Mouse (Mus musculus): ENCODE measurements around the gene H2afj.

DNA sequence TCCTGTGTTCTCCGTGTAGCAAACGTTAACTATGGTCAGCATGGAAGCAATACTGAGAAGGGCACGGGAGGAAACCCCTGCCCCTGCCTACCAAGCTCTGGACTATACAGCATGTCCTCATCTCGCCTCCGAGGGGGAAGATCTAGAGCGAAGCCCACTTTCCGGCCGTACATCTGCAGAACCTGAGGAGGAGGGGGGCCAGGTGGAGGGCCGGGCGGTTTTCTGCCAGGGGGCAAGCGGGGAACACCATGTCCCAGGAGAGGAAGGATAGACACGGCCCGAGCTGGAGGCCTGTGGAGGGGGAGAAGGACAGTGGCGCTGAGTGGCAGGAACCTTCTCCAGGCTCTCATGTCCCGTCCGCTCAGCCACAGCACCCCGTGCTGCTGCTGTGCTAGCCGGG lies 13.0 kb downstream of the H2afj start:
- no peak for TF ChIP-seq POLR2A (IDR thresholded peaks at IDR 0.05; ENCODE audit: low read depth, low read length)
- TF ChIP-seq CTCF (conservative IDR thresholded peaks at IDR 0.05; ENCODE audit: insufficient read depth, insufficient read length, low read depth, low read length), result no peak
